Mouse (Mus musculus) embryo, embryonic 11 days (tissue): ENCODE data around the gene 6820408C15Rik.
"Not testable (repeated sequence)": the region's sequence is repeated elsewhere in the genome, so short reads cannot be mapped to it uniquely, and the experiment has no call there.

Experiments
- DNase-seq: peaks from one replicate; pipeline ENCODE4 v3.0.0-alpha.2; 2015

The 6820408C15Rik gene

GRCm38 (mm10) chr2:152411471-152411870 is 3.9 kb upstream of the 6820408C15Rik start:
- DNase-seq, result peak; percentile 66

- DNase-seq, result peak; percentile 56
Measured at GRCm38 (mm10) chr2:152412526-152413157, 2.7 kb upstream of the 6820408C15Rik start.

GRCm38 (mm10) chr2:152413158-152413764 is 2.1 kb upstream of the 6820408C15Rik start:
- peak; percentile 44 for DNase-seq

GRCm38 (mm10) chr2:152413765-152414584 is 1.4 kb upstream of the 6820408C15Rik start:
- DNase-seq, result peak; percentile 61

- peak; percentile 97 for DNase-seq
Measured at GRCm38 (mm10) chr2:152414591-152415165, 709 bp upstream of the 6820408C15Rik start, which contains the start of gene Zcchc3. TSS of gene Zcchc3 (minus strand) at chr2:152415027.

- DNase-seq, result no peak
Measured at GRCm38 (mm10) chr2:152415786-152416185, 399 bp downstream of the 6820408C15Rik start.

- DNase-seq, result peak; percentile 56
Measured at GRCm38 (mm10) chr2:152427493-152427892, 12.1 kb downstream of the 6820408C15Rik start.

GRCm38 (mm10) chr2:152428481-152428880 is 13.1 kb downstream of the 6820408C15Rik start:
- DNase-seq, result not testable (repeated sequence)

- no peak for DNase-seq
Measured at GRCm38 (mm10) chr2:152436405-152436901, 21.1 kb downstream of the 6820408C15Rik start.

GRCm38 (mm10) chr2:152436983-152437860 is 21.8 kb downstream of the 6820408C15Rik start:
- DNase-seq, result peak; percentile 88

GRCm38 (mm10) chr2:152438963-152439362 is 23.6 kb downstream of the 6820408C15Rik start:
- no peak for DNase-seq

GRCm38 (mm10) chr2:152439833-152440232 is 24.4 kb downstream of the 6820408C15Rik start:
- no peak for DNase-seq

- no peak for DNase-seq
Measured at GRCm38 (mm10) chr2:152442322-152442721, 26.9 kb downstream of the 6820408C15Rik start.

GRCm38 (mm10) chr2:152443281-152443680 is 27.9 kb downstream of the 6820408C15Rik start:
- no peak for DNase-seq

GRCm38 (mm10) chr2:152446642-152447041 is 31.3 kb downstream of the 6820408C15Rik start:
- DNase-seq, result no peak

- no peak for DNase-seq
Measured at GRCm38 (mm10) chr2:152447461-152447860, 32.1 kb downstream of the 6820408C15Rik start.

GRCm38 (mm10) chr2:152450241-152450640 is 34.9 kb downstream of the 6820408C15Rik start:
- peak; percentile 65 for DNase-seq

GRCm38 (mm10) chr2:152452101-152452781 is 36.9 kb downstream of the 6820408C15Rik start:
- DNase-seq, result no peak

GRCm38 (mm10) chr2:152459241-152459640 is 43.9 kb downstream of the 6820408C15Rik start:
- DNase-seq, result no peak

GRCm38 (mm10) chr2:152464570-152465150 is 49.3 kb downstream of the 6820408C15Rik start, which contains the start of gene Defb23:
TSS of gene Defb23 (minus strand) at chr2:152464620.
- no peak for DNase-seq

- peak; percentile 58 for DNase-seq
Measured at GRCm38 (mm10) chr2:152470973-152471372, 55.6 kb downstream of the 6820408C15Rik start.
